14 mouse cellular contexts compared by ENCODE assay signal in the genomic region with DNA sequence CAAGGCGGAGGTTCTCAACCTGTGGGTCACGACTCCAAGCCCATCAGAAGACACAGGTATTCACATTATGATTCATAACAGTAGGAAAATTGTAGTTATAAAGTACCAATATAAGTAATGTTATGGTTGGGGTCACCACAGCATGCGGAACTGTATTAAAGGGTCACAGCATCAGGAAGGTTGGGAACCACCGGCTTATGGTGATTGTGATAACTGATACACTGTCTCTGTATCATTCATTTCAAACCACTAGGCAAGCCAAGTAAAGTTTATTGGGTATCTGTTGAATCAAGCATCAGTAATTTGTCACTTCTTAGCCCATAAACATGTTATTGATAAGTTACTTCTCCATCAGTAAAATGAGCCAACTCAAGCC. TPM values are rescaled to one million over a fixed set of nuclear protein-coding genes. Genes with fewer than 3 reads are reported as not detected.
DNase-seq lines count a peak whose midpoint lies in the region; ATAC-seq and TF ChIP-seq lines count a peak whose summit lies in the region.
"Had no signal": no experiment of that assay in that cellular context is flagged by ENCODE, and none has a peak within 500 bp of the region (broad histone marks: within the 10 kb centered on the region; RNA-seq: fewer than 3 reads in every experiment).

No protein-coding gene starts in this region.

- no peak for TF ChIP-seq CTCF in stomach, postnatal 0 days (IDR thresholded peaks at IDR 0.05; ENCODE audit: low read depth)

- no peaks in the 10 kb centered on the region for H3K36me3 ChIP-seq in forebrain, embryonic 12.5 days (replicated peaks)
- H3K36me3 ChIP-seq in forebrain, embryonic 10.5 days (replicated peaks) = no peaks in the 10 kb centered on the region
- H3K36me3 ChIP-seq in kidney, embryonic 15.5 days = no peaks in the 10 kb centered on the region
- H3K36me3 ChIP-seq in stomach, embryonic 14.5 days (ENCODE audit: control insufficient read depth, insufficient read depth, low read length) = no peaks in the 10 kb centered on the region
- no peaks in the 10 kb centered on the region for H3K36me3 ChIP-seq in stomach, postnatal 0 days (ENCODE audit: control insufficient read depth, insufficient read depth, low read length)
- H3K36me3 ChIP-seq: limb, embryonic 15.5 days had no signal

- no peak overlapping the region for H3K4me2 ChIP-seq in forebrain, embryonic 12.5 days
- H3K4me2 ChIP-seq in kidney, embryonic 15.5 days = no peak overlapping the region
- H3K4me2 ChIP-seq in stomach, embryonic 14.5 days (replicated peaks; ENCODE audit: low read depth, low read length) = no peak overlapping the region
- H3K4me2 ChIP-seq in stomach, postnatal 0 days (replicated peaks; ENCODE audit: low read depth) = no peak overlapping the region
- H3K4me2 ChIP-seq: limb, embryonic 15.5 days had no signal

- H3K9ac ChIP-seq in forebrain, embryonic 12.5 days = no peak overlapping the region
- no peak overlapping the region for H3K9ac ChIP-seq in kidney, embryonic 15.5 days
- H3K9ac ChIP-seq in stomach, embryonic 14.5 days (replicated peaks; ENCODE audit: low read depth, low read length) = no peak overlapping the region
- no peak overlapping the region for H3K9ac ChIP-seq in stomach, postnatal 0 days (ENCODE audit: low read length)
- H3K9ac ChIP-seq: limb, embryonic 15.5 days had no signal

- no peaks in the 10 kb centered on the region for H3K27me3 ChIP-seq in forebrain, embryonic 12.5 days
- H3K27me3 ChIP-seq in forebrain, embryonic 10.5 days (ENCODE audit: poor library complexity, severe bottlenecking) = no peaks in the 10 kb centered on the region
- no peaks in the 10 kb centered on the region for H3K27me3 ChIP-seq in kidney, embryonic 15.5 days
- H3K27me3 ChIP-seq in stomach, embryonic 14.5 days (ENCODE audit: control insufficient read depth, insufficient read depth, low read length) = no peaks in the 10 kb centered on the region
- no peaks in the 10 kb centered on the region for H3K27me3 ChIP-seq in stomach, postnatal 0 days (ENCODE audit: control insufficient read depth, insufficient read depth, low read length)
- H3K27me3 ChIP-seq: limb, embryonic 15.5 days; megakaryocyte, embryonic 14.5 days had no signal

- 41% methylated on average over 4 of the region's 4 CpGs for WGBS in forebrain, embryonic 12.5 days
- 43% methylated on average over 4 of the region's 4 CpGs for WGBS in forebrain, embryonic 10.5 days
- WGBS in kidney, embryonic 15.5 days = 38% methylated on average over 4 of the region's 4 CpGs
- 42% methylated on average over 4 of the region's 4 CpGs for WGBS in stomach, embryonic 14.5 days
- 36% methylated on average over 4 of the region's 4 CpGs for WGBS in stomach, postnatal 0 days

- no peak for DNase-seq in forebrain, embryonic 10.5 days (ENCODE audit: extremely low spot score, low spot score)
- no peak for DNase-seq in kidney, adult 9 months
- DNase-seq in stomach, postnatal 0 days (ENCODE audit: low spot score) = no peak
- no peak for DNase-seq in embryo, embryonic 10.5 days (ENCODE audit: low spot score)
- no peak for DNase-seq in adrenal gland, postnatal 36 days

- peak; percentile 14; the same call in 1 of the 2 replicates for ATAC-seq in forebrain, embryonic 12.5 days (ENCODE audit: low FRiP score)
- peak; percentile 36; the same call in 1 of the 2 replicates for ATAC-seq in kidney, embryonic 15.5 days (replicated peaks; ENCODE audit: low FRiP score)
- ATAC-seq in stomach, embryonic 14.5 days (ENCODE audit: insufficient number of reproducible peaks, insufficient read depth, low FRiP score, low read depth) = 0 out of 2 replicates have a peak, but pooled peaks have one; percentile 5
- no peak for ATAC-seq in stomach, postnatal 0 days (ENCODE audit: low FRiP score, low TSS enrichment)

- no peak overlapping the region for H3K4me3 ChIP-seq in forebrain, embryonic 12.5 days (replicated peaks)
- no peak overlapping the region for H3K4me3 ChIP-seq in forebrain, embryonic 10.5 days
- no peak overlapping the region for H3K4me3 ChIP-seq in kidney, embryonic 15.5 days (replicated peaks)
- H3K4me3 ChIP-seq in stomach, embryonic 14.5 days (ENCODE audit: low read depth, low read length) = no peak overlapping the region
- H3K4me3 ChIP-seq in stomach, postnatal 0 days (ENCODE audit: low read depth, low read length) = no peak overlapping the region
- H3K4me3 ChIP-seq: heart, adult 2 months; left cerebral cortex, adult 2 months; limb, embryonic 15.5 days; myocyte had no signal

- H3K9me3 ChIP-seq in forebrain, embryonic 12.5 days = no peaks in the 10 kb centered on the region
- H3K9me3 ChIP-seq in forebrain, embryonic 10.5 days = no peaks in the 10 kb centered on the region
- H3K9me3 ChIP-seq in kidney, embryonic 15.5 days (replicated peaks) = no peaks in the 10 kb centered on the region
- H3K9me3 ChIP-seq in stomach, embryonic 14.5 days (ENCODE audit: control insufficient read depth, low read depth, low read length) = no peaks in the 10 kb centered on the region
- H3K9me3 ChIP-seq in stomach, postnatal 0 days (ENCODE audit: control insufficient read depth, low read length) = no peaks in the 10 kb centered on the region
- H3K9me3 ChIP-seq: limb, embryonic 15.5 days; megakaryocyte, embryonic 14.5 days had no signal

- TF ChIP-seq EP300 in stomach, postnatal 0 days (optimal IDR thresholded peaks at IDR 0.05) = no peak

- no peak overlapping the region for H3K27ac ChIP-seq in forebrain, embryonic 12.5 days
- H3K27ac ChIP-seq in forebrain, embryonic 10.5 days = no peak overlapping the region
- no peak overlapping the region for H3K27ac ChIP-seq in kidney, embryonic 15.5 days
- H3K27ac ChIP-seq in stomach, embryonic 14.5 days (ENCODE audit: low read length) = no peak overlapping the region
- no peak overlapping the region for H3K27ac ChIP-seq in stomach, postnatal 0 days (replicated peaks)
- H3K27ac ChIP-seq: heart, adult 2 months; kidney, postnatal 0 days; left cerebral cortex, adult 2 months; limb, embryonic 15.5 days had no signal

- H3K4me1 ChIP-seq in forebrain, embryonic 12.5 days = no peaks in the 10 kb centered on the region
- H3K4me1 ChIP-seq in forebrain, embryonic 10.5 days = peaks cover 3% of the 10 kb centered on the region; the same call in 1 of the 2 replicates
- H3K4me1 ChIP-seq in kidney, embryonic 15.5 days = no peaks in the 10 kb centered on the region
- H3K4me1 ChIP-seq in stomach, embryonic 14.5 days (ENCODE audit: control insufficient read depth, insufficient read depth, low read length) = no peaks in the 10 kb centered on the region
- no peaks in the 10 kb centered on the region for H3K4me1 ChIP-seq in stomach, postnatal 0 days (replicated peaks; ENCODE audit: control insufficient read depth, insufficient read depth)
- H3K4me1 ChIP-seq: limb, embryonic 15.5 days had no signal

RNA-seq across cellular contexts. Expression of gene Krr1, which starts 14.4 kb away (rescaled TPM):
- polyA plus RNA-seq in forebrain, embryonic 12.5 days (2016; fragmentation: Nextera tagmentation; extraction: Ambion mirVana) = 59.1 and 61.2 TPM in 2 replicates
- 60.4 and 64.8 TPM in 2 replicates for polyA plus RNA-seq in forebrain, embryonic 10.5 days (2016; fragmentation: Nextera tagmentation; extraction: Ambion mirVana)
- 50.0 and 52.8 TPM in 2 replicates for polyA plus RNA-seq in kidney, embryonic 15.5 days (2015; fragmentation: Nextera tagmentation; extraction: Ambion mirVana)
- 48.7 and 49.2 TPM in 2 replicates for polyA plus RNA-seq in stomach, embryonic 14.5 days (2014; fragmentation: Nextera tagmentation; extraction: Ambion mirVana)
- 17.6 and 18.6 TPM in 2 replicates for polyA plus RNA-seq in stomach, postnatal 0 days (2015; fragmentation: Nextera tagmentation; extraction: Ambion mirVana)
- total RNA-seq in adrenal gland, postnatal 36 days (2021) = 10 to 100 TPM; 39.0 to 41.5 TPM

RNA-seq across cellular contexts. Expression of gene Glipr1, which starts 44.4 kb away (rescaled TPM):
- polyA plus RNA-seq in forebrain, embryonic 12.5 days (2016; fragmentation: Nextera tagmentation; extraction: Ambion mirVana) = 0.44 and 1.0 TPM in 2 replicates
- polyA plus RNA-seq in forebrain, embryonic 10.5 days (2016; fragmentation: Nextera tagmentation; extraction: Ambion mirVana) = 0.82 and 1.0 TPM in 2 replicates
- 1.9 and 2.5 TPM in 2 replicates for polyA plus RNA-seq in kidney, embryonic 15.5 days (2015; fragmentation: Nextera tagmentation; extraction: Ambion mirVana)
- polyA plus RNA-seq in stomach, embryonic 14.5 days (2014; fragmentation: Nextera tagmentation; extraction: Ambion mirVana) = 8.2 and 13.6 TPM in 2 replicates
- 12.9 and 16.0 TPM in 2 replicates for polyA plus RNA-seq in stomach, postnatal 0 days (2015; fragmentation: Nextera tagmentation; extraction: Ambion mirVana)
- total RNA-seq in adrenal gland, postnatal 36 days (2021) = 1 to 10 TPM; 1.5 to 2.1 TPM
